In genomic region chr5:121972680-121973192, GRCm38 (mm10) we compare ENCODE assay signal across 8 mouse cellular contexts.
A peak's percentile ranks its signal among the peaks of the same experiment; 100 is the strongest.
DNase-seq lines count a peak whose midpoint lies in the region; ATAC-seq lines count a peak whose summit lies in the region.

No protein-coding gene starts in this region.

- 48% methylated on average over 23 of the region's 23 CpGs for WGBS in liver, embryonic 11.5 days
- 58% methylated on average over 23 of the region's 23 CpGs for WGBS in liver, embryonic 12.5 days (ENCODE audit: insufficient replicate concordance)
- WGBS in intestine, embryonic 15.5 days, result 29% methylated on average over 23 of the region's 23 CpGs
- 6% methylated on average over 23 of the region's 23 CpGs for WGBS in neural tube, embryonic 14.5 days

- H3K27me3 ChIP-seq in liver, embryonic 11.5 days (replicated peaks; ENCODE audit: control insufficient read depth, insufficient read depth, low read length), result no peaks in the 10 kb centered on the region
- H3K27me3 ChIP-seq in liver, embryonic 12.5 days (replicated peaks), result no peaks in the 10 kb centered on the region
- H3K27me3 ChIP-seq in intestine, embryonic 15.5 days (replicated peaks), result no peaks in the 10 kb centered on the region
- H3K27me3 ChIP-seq in neural tube, embryonic 14.5 days (ENCODE audit: control insufficient read depth, insufficient read depth, low read length), result no peaks in the 10 kb centered on the region

- H3K4me2 ChIP-seq in liver, embryonic 11.5 days, result no peak overlapping the region
- H3K4me2 ChIP-seq in liver, embryonic 12.5 days, result no peak overlapping the region
- 0 out of 2 replicates have a peak overlapping the region, but pooled peaks have one; percentile 3 for H3K4me2 ChIP-seq in intestine, embryonic 15.5 days (replicated peaks)
- 0 out of 2 replicates have a peak overlapping the region, but pooled peaks have one; percentile 21 for H3K4me2 ChIP-seq in neural tube, embryonic 14.5 days (ENCODE audit: low read depth, low read length)

- no peaks in the 10 kb centered on the region for H3K9me3 ChIP-seq in liver, embryonic 11.5 days (ENCODE audit: control insufficient read depth, low read length)
- no peaks in the 10 kb centered on the region for H3K9me3 ChIP-seq in liver, embryonic 12.5 days (replicated peaks)
- H3K9me3 ChIP-seq in intestine, embryonic 15.5 days, result no peaks in the 10 kb centered on the region
- H3K9me3 ChIP-seq in neural tube, embryonic 14.5 days (ENCODE audit: control insufficient read depth, low read length), result no peaks in the 10 kb centered on the region

- ATAC-seq in liver, embryonic 11.5 days (replicated peaks; ENCODE audit: low FRiP score), result no peak
- no peak for ATAC-seq in liver, embryonic 12.5 days
- ATAC-seq in intestine, embryonic 15.5 days, result peak; percentile 67
- peak; percentile 42; the same call in 1 of the 2 replicates for ATAC-seq in neural tube, embryonic 14.5 days (ENCODE audit: low read depth)
- no peak for ATAC-seq in monocyte, adult 5-6 weeks (replicated peaks; ENCODE audit: insufficient number of reproducible peaks, low FRiP score, low TSS enrichment, poor library complexity, severe bottlenecking)

- no peak overlapping the region for H3K9ac ChIP-seq in liver, embryonic 11.5 days (ENCODE audit: low read depth, low read length)
- H3K9ac ChIP-seq in liver, embryonic 12.5 days, result no peak overlapping the region
- no peak overlapping the region for H3K9ac ChIP-seq in intestine, embryonic 15.5 days
- H3K9ac ChIP-seq in neural tube, embryonic 14.5 days (replicated peaks; ENCODE audit: low read depth, low read length), result no peak overlapping the region

- no peaks in the 10 kb centered on the region for H3K36me3 ChIP-seq in liver, embryonic 11.5 days (ENCODE audit: control insufficient read depth, insufficient read depth, low read length)
- H3K36me3 ChIP-seq in liver, embryonic 12.5 days, result no peaks in the 10 kb centered on the region
- H3K36me3 ChIP-seq in intestine, embryonic 15.5 days, result no peaks in the 10 kb centered on the region
- no peaks in the 10 kb centered on the region for H3K36me3 ChIP-seq in neural tube, embryonic 14.5 days (ENCODE audit: control insufficient read depth, insufficient read depth, low read length)

- H3K4me3 ChIP-seq in liver, embryonic 11.5 days (ENCODE audit: low read depth, low read length), result no peak overlapping the region
- H3K4me3 ChIP-seq in liver, embryonic 12.5 days, result no peak overlapping the region
- H3K4me3 ChIP-seq in intestine, embryonic 15.5 days (replicated peaks), result no peak overlapping the region
- no peak overlapping the region for H3K4me3 ChIP-seq in neural tube, embryonic 14.5 days (ENCODE audit: low read depth, low read length)

- no peak overlapping the region for H3K27ac ChIP-seq in liver, embryonic 11.5 days (ENCODE audit: low read depth, low read length)
- H3K27ac ChIP-seq in liver, embryonic 12.5 days, result no peak overlapping the region
- no peak overlapping the region; the same call in 1 of the 2 replicates for H3K27ac ChIP-seq in intestine, embryonic 15.5 days
- H3K27ac ChIP-seq in neural tube, embryonic 14.5 days (ENCODE audit: low read depth, low read length), result peak overlapping the region; percentile 29

- DNase-seq in liver, embryonic 11.5 days (ENCODE audit: low spot score), result peak; percentile 46
- DNase-seq in embryo, embryonic 11.5 days (ENCODE audit: low read depth, low spot score), result peak; percentile 63
- DNase-seq in spleen, postnatal 4 days (ENCODE audit: low spot score in 2 of 2), result no peak
- DNase-seq in thymus, postnatal 0 days (ENCODE audit: low spot score), result no peak

- H3K4me1 ChIP-seq in liver, embryonic 11.5 days (replicated peaks; ENCODE audit: control insufficient read depth, insufficient read depth, low read length), result no peaks in the 10 kb centered on the region
- no peaks in the 10 kb centered on the region for H3K4me1 ChIP-seq in liver, embryonic 12.5 days
- peaks cover 13% of the 10 kb centered on the region for H3K4me1 ChIP-seq in intestine, embryonic 15.5 days (replicated peaks)
- H3K4me1 ChIP-seq in neural tube, embryonic 14.5 days (ENCODE audit: control insufficient read depth, insufficient read depth, low read length), result peaks cover 36% of the 10 kb centered on the region

Comparison
In these comparisons a context has a peak if more than half of its experiments do, and no peak if none do; other contexts are left out.
1. ATAC-seq: peak in intestine, embryonic 15.5 days (single experiment) and neural tube, embryonic 14.5 days (single experiment); none in liver, embryonic 11.5 days (single experiment), liver, embryonic 12.5 days (single experiment) and monocyte, adult 5-6 weeks (single experiment).
2. DNase-seq: peak in liver, embryonic 11.5 days (single experiment) and embryo, embryonic 11.5 days (single experiment); none in spleen, postnatal 4 days (0 of 2) and thymus, postnatal 0 days (single experiment).
3. H3K4me2 ChIP-seq: peak in intestine, embryonic 15.5 days (single experiment) and neural tube, embryonic 14.5 days (single experiment); none in liver, embryonic 11.5 days (single experiment) and liver, embryonic 12.5 days (single experiment).